Mouse (Mus musculus) heart, postnatal 25 days (tissue): ENCODE measurements at regions not wholly inside any gene's neighbourhood (a gene's known extent, or its start where the extent isn't known, plus 50 kb on each side); places are given as distances from the start of the nearest gene placed in this dataset.

Experiments used
- DNase-seq: peaks from one replicate; pipeline ENCODE4 v3.0.0; 2022; ENCODE audit warnings: low spot score
- intact Hi-C: fragments of 180-260 bp; cut with DNase I; formaldehyde crosslinking; loops from one replicate; pipeline ENCODE4 v1.15.1; 2025

DNA sequence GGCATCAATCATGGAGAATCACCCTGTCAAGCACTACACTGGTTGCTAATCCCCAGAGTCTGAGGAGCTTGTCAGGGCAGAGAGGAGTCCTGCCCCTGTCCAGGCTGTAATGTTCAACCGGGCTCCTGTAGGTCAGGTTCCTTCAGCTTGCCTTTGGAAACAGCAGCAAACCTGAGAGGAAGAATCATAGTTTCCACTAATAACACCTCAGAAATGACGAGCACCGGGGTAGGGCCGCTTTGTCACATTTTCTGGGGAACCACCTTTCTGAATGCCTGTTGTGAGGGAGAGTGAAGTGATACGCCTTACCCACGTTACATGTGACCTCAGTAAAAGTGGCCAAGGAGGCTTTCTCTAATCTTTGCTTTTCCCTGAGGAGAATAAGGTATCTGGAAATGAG is 263.8 kb upstream of the N4bp1 start:
- no peak for DNase-seq
- intact Hi-C loops = no loop called here

DNA sequence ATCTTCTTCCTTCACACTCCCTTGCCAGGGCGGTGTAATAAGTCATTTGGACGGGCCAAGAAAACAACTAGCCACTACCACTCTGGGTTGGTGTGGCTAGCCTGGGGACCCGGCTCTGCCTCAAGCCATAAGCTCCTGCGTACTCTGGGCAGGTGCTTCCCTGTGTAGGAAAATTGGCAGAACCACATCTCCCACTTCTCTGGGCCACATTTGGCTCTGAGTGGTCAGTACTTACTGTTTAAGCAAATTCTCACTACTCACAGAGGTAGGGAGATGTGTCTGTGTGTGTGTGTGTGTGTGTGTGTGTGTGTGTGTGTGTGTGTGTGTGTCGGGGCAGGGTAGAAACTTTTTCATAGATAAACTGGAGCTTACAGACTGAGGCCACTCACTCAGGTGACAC is 262.6 kb upstream of the N4bp1 start:
- DNase-seq = no peak
- intact Hi-C loops = no loop called here

DNA sequence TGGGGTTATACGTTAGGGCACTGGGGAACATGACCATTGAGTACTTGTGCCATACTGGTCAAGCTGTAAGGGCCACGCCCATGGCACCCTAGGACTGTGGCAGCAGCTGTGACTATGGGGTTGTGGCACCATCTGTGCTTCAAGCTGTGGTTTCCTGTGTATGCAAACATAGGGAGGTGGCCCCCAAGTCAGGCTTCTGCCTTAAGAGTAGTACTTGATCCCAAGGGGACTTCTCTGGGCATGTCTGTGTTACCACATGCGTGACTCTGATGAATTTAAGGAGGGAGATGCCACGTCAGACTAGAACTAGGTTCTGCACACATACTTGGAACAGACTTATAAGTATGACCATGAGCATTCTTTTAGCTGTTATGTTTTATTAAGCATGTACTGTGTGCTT is 252.4 kb upstream of the N4bp1 start:
- intact Hi-C loops = no loop called here

DNA sequence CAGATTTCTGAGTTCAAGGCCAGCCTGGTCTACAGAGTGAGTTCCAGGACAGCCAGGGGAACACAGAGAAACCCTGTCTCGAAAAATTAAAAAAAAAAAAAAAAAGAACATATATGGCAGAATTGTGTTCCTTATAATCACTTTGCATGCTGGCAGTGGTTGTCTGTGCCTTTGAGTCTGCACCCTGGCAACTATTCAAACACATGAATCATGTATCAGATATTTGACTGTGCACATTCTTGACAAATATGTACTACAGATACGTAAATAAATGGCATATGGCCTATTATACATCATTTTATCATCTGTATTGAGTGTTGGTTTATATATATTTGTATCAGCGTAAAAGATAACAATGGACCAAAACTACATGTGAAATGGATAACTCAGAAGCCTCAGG is 246.7 kb upstream of the N4bp1 start:
- DNase-seq = no peak
- intact Hi-C loops = no loop called here

More for the DNA sequence above, 252.4 kb upstream of the N4bp1 start:
- no peak for DNase-seq

DNA sequence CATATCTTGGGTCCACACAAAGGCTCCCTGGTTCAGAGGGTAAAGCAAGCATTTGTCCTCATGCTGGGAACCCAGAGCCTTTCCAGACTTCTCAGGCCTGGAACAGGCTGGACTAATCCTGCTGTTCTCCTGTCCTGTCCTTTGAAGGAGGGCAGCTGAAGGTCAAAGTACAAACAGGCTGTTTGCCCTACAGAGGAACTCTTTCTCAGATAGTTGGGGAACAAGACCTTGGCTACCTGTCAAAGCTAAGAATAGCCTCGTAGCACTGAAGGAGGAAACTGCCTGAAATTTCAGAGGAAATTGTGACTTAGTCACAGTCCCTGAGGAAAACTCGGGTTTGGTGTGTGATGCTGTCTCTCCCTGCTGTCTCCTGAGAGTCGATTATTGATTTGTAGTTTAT is 245.6 kb upstream of the N4bp1 start:
- intact Hi-C loops = no loop called here
- peak; percentile 1 for DNase-seq

DNA sequence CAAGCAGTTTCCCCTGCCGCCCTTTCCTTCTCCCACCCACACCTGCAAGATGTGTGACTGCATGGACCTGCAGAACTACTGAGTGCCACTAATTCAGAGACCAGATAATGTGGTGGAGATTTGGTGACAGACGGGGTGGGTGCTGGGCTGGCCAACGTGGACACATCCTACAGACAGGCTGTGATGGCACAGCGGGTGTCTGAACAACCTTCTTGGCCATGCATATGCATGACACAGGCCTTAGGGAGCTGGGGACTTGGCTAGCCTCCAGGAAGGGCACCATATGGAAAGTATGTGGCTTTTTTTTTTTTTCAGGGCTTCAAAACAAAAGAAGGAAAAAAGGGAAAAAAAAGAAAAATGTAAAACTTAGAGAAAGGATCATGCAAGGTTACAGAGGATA is 243.5 kb upstream of the N4bp1 start:
- intact Hi-C loops = no loop called here
- no peak for DNase-seq

DNA sequence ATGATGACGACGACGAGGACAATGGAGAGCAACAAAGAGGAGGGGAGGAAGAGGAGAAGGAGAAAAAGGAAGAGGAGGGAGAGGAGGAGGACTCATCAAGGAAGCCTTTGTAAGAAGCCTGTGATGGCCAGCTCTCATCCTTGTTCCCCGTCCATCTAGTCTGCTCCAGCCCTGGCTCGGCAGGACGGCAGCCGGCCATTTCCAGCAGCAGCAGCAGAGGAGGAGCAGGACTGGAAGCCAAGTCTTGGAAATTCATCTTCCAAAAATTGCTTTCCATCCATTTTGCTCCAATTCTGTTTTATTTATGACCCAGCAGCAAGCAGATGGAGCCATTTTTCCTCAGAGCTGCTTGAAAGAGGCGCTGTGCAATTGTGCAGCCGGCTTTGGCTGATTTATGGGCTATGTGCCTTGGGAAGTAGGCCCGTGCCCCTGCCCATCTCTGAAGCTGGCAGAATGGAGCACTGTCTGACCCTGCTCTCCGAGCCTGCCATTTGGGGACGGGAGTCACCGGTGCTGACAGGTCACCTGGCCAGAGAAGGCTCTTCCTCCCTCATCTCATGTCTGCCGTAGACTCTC is 231.2 kb upstream of the N4bp1 start:
- intact Hi-C loops = no loop called here
- no peak for DNase-seq

DNA sequence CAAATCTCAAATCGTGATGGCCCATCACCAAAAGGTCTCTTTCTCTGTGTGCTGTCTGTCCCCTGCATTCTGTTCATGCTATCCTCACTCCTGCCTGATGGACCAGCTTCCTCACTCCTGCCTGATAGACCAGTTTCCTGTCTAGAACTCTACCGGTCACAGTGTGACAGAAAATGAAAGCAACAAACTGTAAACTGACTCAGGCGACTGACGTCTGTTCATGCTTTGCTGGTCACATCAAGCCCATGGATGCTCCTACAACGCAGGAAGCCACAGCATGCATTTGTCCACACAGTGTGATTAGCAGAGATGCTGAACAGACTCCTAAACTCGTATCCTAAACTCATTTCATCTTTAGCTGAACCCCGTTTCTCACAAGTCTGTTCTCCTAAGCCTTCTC is 227.3 kb upstream of the N4bp1 start:
- intact Hi-C loops = no loop called here
- DNase-seq = no peak

DNA sequence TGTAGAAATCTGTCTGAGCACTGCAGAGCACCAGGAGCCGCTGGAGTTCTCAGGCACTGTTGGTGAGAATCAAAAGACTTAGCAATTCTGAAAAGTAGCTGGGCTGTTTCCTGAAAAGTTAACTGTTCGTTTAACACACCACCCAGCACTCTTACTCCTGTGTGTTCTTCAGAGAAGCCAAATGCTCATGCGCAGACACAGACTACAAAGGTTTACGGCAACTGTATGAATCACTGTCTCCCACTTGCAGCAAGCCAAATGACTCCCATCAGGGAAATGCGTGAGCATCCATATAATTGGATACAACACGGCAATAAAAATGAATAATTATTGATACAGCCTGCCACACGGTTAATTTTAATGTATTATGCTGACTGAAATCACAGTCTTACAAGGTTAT is 220.0 kb upstream of the N4bp1 start:
- intact Hi-C loops = no loop called here
- DNase-seq = no peak

DNA sequence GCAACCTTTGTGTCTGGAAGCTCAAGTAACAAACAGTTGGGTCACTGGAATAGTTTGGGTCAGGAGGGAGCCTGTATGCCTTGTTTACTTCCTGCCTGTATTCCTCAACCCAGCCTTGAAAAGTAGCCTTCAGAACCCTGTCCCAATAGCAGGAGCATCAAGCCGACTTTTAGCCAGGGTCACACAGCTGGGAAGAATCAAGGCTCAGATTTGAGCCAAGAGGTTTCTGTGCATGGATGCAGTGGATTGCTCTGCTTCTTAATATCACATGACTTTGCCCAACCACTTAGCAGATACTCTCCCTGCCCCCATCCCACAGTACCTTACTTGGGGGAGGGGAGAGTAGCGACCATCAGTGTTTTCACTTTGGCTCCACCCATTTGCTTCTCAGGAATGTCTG is 210.2 kb upstream of the N4bp1 start:
- no peak for DNase-seq
- intact Hi-C loops = no loop called here

DNA sequence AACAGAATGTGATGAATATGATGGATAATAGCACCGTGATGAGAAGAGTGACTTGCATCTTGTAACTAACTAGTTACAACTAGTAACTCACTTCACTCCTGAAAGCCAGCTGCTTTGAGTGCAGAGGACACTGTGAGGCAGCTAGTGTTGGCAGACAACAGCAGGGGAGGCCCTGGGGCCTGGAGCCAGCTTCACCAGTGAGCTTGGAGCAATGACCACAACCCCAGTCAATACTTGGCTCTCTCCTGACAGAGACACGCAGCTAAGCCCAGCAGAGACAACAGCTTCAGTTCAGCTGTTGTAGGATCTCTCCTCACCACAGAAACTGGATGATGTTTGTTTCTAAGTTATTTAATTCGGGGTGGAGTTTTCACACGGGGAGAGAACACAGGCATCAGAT is 209.6 kb upstream of the N4bp1 start:
- intact Hi-C loops = no loop called here
- peak; percentile 2 for DNase-seq

DNA sequence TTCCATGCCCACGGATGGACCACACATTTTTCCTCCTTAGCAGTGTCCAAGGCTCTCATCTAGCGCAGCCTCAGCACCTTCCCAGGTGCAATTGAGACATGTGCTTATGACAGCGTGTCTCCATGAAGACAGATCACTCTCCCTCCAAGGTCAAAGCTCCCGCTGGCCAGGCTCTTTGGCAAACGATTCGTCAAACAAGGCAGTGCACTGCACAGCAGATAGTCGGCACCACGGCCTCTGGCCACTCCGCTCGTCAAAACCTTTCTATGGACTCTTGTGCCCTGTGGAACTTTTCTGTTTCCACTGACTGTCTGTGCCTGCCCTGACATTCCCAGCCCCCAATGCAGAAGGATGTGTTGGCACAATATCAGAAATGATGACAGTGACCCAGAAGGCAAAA is 208.7 kb upstream of the N4bp1 start:
- intact Hi-C loops = no loop called here
- DNase-seq = no peak

DNA sequence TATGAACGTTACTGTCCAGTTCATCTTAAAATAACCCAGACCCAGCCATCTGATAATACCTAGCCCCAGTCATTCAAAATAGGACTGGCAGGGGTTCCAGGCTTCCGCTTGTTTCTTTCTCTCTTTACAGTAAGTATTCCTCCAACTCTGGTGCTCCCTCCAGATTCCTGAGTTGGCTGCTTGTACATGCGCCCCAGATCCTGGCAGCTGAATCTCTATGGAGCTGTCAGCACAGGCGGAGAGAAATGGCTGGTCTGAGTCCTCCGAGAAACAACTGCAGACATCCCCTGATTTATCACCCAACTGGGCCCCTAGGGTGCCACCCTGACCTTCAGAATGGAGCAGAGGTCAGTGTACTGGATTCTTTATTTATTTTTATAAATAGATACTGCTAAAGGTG is 208.0 kb upstream of the N4bp1 start:
- no peak for DNase-seq
- intact Hi-C loops = no loop called here

DNA sequence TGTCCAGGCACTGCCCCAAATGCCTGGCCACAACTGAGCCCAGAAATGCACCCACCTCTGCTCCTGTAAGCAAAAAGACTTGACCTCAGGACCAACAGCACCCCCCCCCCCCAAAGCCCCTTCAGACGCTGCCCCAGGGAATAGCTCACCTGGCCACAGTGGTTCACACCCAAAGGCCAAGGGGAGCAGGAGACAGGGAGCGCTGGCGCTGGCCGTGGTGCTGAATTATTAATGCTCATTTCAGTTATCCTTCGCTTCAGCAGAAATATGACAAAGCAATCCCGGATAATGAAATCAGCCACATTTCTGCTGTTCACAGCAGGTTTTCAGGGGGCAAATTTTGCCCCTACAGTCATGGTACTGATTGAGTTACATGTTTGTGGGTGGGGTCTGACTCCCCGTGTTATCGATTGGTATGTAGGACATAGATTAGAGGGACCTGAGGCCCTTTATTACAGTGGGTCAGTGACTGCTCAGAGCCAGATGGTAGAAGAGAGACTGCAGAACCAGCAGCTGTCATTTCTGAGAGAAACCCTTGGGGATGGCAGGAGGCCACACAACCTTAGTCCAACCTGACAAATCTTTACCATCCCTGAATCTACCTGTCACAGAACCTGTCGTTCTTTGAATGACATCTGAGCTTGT is 202.5 kb upstream of the N4bp1 start:
- no peak for DNase-seq
- intact Hi-C loops = no loop called here

DNA sequence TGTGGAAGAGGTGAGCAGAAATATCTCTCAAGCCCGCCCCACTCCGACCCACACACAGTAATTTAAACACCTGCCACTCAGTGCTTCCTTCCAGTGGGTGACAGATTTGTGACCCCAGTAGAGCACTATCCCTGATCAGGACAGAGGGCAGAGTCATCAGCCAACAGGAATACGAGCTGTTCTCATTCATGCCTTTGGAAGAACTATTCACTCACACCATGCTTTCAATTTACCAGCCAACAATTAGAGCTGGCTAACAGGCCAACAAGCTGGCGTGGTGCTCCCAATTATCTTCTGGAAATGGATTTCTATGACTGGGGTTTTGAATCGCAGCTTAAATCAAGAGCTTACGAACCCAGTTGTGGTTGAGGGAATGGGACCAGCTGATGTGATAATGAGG is 193.2 kb upstream of the N4bp1 start:
- intact Hi-C loops = no loop called here
- no peak for DNase-seq

DNA sequence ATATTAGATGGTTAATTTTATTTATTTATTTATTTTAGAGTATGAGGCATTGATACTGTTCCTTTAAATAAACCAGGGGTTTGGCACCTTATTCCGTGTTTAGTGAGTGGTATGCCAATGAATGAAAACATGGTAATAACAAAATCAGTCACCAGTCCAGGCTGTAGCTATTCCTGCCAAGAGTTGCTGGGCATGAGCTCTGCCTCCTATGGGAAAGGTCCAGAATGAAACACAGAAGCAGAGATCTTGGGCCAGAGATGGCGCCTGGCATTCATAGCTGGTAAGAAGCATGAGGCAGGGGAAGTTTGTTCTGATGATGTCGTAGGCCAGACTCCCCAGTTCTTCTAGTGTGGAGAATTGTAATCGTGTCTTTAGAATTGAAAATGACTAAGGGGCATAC is 190.9 kb upstream of the N4bp1 start:
- intact Hi-C loops = no loop called here
- DNase-seq = no peak

DNA sequence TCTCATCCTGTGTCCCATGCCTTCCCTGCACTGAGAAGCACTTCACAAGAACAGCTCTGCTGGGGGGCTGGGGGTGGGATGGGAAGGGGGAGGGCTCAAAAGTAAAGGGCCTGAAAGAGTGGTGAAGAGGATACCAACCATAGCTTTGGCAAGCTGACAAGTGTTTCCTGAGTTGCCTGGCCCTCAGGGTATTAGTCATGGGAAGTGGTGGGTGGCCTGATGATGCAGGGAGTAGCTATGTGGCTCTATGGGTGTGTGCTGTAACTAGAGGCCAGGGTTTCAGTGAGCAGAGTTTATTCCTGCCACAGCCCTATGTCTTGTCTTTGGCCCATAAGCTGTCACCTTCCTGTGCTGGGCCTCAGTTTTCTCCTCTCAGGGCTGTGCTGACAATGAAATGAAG is 186.2 kb upstream of the N4bp1 start:
- intact Hi-C loops = no loop called here
- no peak for DNase-seq

DNA sequence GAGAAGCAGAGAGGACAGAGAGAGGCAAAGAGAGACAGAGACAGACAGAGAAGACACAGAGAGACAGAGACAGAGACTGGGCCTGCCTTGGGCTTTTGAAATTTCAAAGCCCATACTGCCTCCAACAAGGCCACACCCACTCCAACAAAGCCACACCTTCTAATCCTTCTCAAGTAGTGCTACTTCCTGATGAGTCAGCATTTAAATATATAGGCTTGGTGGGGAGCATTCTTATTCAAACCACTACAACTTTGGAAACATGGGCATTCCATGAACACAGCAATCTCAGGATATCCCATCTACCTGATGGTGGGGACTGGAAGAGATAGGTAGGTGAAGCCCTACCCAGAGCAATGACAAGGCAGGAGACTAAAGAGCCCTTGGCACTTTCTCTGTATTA is 182.0 kb upstream of the N4bp1 start:
- intact Hi-C loops = no loop called here
- DNase-seq = no peak

DNA sequence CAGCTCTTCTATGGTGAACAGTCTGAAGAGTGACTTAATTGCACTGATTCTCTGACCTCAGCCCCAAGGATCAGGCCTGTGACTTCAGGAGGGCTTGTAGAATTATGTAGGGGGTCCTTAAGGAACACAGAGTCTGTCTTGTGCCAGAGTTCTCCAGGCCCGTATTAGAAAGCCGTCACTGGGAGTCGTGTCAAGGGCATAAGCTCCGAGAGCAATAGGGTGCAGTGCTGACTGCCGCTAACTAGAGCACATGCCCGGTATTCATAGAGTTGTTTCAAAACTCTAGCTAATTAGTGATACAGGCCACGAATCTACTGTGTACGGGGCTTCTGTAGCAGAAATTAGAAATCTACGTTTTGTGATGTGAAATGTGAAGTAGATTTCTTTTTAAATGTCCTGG is 179.7 kb upstream of the N4bp1 start:
- intact Hi-C loops = no loop called here
- no peak for DNase-seq

DNA sequence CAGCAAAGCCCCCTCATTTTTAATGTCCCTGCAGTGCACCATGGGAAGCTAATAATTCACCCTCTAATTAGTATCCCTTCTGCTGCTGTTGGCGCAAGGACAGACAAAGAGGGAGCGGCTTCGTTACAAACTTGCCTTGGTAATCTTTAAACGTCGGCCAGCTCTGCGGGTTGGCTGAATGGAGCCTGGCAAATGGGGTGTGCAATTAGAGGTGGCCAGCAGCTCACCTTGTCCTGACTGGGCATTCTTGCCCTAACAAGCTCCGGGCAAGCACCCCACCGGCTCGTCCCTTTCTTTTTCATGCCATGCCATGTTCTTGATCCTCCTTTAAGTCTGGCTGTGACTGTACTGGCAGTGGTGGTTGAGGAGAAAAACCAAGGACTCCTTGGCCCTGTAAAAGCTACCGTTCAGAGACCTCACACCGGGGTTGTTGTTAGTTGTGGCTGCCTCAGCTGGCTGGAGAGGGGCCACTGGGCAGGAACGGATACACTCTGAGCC is 179.2 kb upstream of the N4bp1 start:
- no peak for DNase-seq
- intact Hi-C loops = no loop called here

DNA sequence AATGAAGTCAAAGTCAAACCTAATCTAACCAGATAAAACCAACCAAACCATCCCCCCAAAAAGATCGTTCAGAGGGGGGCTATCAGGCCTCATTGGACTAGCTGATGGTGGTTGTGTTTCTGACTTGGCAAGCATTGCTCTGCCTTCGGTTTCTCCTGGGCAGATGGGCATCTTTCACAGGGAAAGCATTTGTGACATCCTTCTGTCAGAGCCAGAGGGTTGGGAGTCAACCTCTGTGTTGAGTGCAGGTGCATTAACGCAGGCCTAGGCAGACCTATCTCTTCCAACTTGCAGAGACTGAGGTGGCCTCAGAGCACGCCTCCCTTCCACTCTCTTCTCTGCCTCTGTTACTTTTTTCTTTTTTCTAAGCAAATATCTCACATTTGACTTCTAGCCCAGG is 178.5 kb upstream of the N4bp1 start:
- no peak for DNase-seq
- intact Hi-C loops = no loop called here

DNA sequence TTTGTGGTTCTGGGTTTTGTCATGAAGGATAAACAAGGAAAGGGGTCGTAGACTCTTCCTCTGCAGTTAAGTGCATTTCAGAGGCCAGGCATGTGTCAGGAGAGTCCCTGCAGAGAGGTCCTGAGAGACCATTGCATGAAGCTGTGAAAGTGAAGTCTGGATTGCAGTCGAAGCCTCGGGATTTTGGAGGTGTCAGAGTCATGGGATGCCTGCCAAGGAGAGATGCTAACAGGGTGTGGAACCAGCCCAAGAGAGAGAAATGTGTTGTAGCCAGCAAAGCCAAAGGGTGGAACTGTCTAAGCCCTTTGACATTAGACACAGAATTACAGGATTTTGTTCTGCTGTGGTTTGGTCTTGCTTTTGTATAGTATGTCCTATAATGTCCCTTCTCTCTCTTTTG is 164.7 kb upstream of the N4bp1 start:
- no peak for DNase-seq
- intact Hi-C loops = no loop called here
